Mouse (Mus musculus) gastrocnemius, adult 8-10 months (tissue): ENCODE data around the gene Inafm1. TPM values are rescaled to one million over a fixed set of nuclear protein-coding genes. Genes with fewer than 3 reads are reported as not detected.
"Not testable (repeated sequence)": the region's sequence is repeated elsewhere in the genome, so short reads cannot be mapped to it uniquely, and the experiment has no call there.

Experiments used
- DNase-seq, 2 experiments: peaks; one replicate each; pipeline ENCODE4 v3.0.0; 2022; ENCODE audit warnings: low spot score in 2 of 2
- total RNA-seq, 4 experiments: library from RNA; stranded (reverse); gene quantifications; 2 replicates each; pipeline ENCODE4 v1.2.4; 2022

The Inafm1 gene
- total RNA-seq, 4 experiments from 2014 or later = 13.6 to 19.4 (median 15.8) TPM

DNA sequence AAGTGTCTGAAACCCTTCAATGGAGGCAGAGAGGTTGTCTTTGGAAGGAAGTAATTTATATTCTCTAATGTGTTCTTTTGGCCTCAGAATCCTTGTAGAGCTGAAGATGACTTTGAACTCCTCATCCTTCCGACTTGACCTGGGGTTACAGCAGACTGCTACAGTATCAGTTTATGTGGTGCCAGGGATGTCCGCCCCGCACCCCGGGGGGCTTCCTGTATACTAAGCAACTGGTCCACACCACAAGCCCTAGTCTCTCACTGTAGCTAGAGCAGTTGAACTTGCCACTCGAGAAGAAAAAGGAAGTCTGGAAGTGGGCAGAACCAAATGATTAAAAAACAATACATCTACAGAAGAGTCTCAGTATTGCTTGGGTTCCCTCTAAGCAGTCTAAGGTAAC is 9.6 kb downstream of the Inafm1 start:
- no peak for DNase-seq

DNA sequence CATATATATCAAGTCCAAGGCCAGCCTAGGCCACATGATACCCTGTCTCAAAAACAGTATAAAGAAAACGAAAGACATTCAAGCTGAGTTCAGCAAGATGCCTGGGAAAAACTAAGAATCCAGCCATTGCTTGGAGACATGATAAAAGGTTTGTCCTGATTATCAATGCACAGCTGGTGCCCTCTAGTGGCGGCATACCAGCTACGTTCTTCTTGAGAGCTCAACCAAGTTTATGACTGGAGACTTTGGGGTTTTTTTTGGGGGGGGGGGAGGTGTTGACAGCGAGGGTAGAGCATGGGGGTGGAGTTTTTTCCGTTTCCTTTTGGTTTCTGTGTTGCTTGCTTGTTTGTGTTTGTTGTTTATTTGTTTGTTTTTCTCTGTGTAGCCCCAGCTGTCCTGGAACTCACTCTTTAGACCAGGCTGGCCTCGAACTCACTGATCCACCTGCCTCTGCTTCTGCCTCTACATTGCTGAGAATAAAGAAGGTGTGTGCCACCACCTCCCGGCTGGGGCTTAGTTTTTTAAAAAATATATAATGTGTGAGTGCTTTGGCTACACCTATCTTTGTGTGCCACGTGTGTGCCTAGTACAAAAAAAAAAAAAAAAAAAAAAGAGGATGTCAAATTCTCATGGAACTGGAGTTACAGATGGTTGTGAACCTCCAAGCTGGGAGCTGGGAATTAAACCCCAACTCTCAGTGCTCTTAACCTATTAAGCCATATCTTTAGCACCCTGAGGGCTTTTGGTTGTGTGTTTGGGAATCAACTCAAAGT is 10.2 kb downstream of the Inafm1 start:
- DNase-seq = peak; percentile 62 to 66

DNA sequence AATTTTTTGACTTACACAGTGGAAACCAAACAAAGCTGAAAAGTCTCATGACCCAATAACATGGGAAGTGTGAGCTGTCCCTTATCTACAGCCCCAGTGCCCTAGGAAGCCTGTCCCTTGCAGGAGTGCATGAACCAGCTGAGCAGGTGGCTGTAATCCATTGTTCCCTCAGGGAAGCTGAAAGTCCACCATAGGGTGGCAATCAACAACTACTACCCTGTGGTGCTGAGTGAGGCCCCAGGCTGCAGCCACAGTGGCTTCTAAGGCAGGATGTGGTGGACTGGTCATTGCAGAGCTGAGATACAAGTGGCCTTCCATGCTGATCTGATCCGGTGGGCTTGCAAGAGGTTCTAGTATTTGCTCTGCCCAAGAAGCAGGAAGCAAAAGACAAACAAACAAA is 12.3 kb downstream of the Inafm1 start:
- DNase-seq = no peak

DNA sequence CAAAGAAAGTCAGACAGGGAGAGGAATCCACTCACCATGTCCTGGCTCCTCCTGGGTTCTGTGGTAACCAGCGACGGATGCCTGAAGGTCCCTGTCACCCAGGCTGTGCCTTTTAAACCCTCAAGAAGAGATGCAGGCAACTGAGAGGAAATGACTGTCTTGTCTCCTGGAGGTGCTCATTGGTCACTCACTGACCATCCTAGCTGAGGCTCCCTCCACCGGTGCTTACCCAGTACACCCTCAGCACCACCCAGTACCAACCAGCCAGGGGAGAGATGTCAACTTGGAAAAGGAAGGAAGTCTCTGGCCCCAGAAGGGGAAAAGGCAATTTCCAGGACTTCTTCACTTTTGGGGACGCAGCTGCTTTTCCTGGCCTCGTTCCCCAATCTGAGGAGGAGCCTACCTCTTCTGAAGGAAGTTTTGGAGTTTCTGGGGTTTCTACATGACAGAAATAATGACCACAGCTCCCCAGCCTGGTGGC is 14.3 kb downstream of the Inafm1 start, which contains the start of gene C5ar1:
Gene C5ar1, minus strand, starts transcription at position 431 of the 481 bp plus-strand sequence.
- no peak for DNase-seq

DNA sequence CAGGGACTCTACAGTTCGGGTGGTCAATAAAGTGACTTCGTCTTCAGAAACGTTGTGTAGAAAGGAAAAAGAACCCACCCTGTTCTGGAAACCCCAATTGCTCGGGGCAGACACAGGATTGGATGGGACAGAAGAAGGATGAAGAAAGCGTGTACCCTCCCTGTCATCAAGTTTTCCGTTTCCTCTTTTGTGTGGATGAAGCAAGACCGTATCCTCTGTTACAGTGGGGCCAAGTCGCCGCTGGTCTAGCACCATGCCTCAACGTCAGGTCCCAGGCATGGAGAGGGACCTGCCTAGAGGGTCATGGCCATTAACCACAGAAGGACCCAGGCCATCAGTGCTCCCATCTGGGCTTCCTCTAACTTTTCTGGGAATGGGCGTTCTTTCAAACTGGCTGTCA is 15.6 kb downstream of the Inafm1 start:
- no peak for DNase-seq

DNA sequence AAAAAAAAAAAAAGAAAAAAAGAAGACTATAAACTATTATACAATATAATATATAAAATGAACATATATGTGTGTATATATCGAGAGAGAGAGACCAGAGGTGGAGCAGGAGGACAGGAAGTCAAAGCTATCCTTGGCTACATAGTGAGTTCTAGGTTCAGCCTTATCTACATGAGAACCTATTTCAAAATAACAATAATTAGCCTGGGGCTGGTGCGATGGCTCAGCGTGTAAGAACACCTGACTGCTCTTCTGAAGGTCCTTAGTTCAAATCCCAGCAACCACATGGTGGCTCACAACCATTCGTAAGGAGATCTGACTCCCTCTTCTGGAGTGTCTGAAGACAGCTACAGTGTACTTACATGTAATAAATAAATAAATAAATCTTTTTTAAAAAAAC is 17.5 kb downstream of the Inafm1 start:
- DNase-seq = not testable (repeated sequence)

DNA sequence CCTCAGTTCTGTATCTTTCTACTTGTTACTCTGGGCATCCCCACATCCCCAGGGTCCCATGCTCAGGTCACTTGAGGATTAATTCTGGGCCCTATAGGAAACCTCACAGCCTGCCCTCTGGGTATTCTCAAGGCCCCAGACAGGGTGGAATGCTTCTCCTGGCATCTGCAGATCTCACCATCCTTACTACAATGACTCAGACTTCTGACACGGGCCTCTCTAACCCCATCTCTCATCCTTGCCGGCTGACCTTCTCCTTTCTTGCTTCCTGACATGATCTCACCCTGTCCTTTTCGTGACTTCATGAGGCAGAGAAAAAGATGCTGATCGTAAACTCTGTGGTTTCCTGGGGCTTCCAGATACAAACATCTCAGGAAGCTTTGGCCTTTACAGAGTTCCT is 19.2 kb downstream of the Inafm1 start:
- DNase-seq = no peak

DNA sequence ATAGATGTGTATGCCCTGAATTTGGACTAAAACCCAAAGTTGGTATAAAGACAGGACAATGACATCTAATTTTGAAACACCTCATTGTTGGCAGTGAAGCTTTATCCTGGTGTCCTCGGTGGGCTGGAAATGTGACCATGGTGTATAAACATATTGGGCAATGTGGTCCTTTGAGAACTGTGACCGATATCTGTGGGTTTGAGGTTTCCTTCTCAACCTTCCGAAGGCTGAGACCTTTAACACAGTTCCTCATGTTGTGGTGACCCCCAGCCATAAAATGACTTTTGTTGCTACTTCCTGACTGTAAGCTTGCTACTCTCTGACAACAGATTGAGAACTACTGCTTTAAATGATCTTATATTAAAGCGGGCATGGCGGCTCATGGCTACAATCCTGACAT is 22.7 kb downstream of the Inafm1 start:
- DNase-seq = no peak

DNA sequence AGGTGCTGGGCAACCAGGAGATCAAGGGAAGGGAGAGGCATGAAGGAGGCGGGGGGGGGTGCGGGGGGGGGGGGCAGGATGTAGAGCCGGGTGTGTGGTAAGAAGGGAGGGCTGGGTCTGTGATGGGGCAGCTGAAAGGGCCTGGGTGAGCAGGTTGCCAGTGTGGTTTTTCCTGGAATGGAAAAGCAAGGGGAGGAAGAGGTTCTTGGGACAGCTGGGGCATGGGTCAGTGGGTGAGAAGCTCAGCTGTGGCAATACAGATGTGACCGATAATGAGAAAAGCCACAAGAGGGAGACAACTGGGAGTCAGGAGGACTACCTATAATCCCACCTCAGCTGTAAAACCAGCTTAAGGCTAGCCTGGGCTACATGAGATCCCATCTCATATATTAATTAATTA is 27.5 kb downstream of the Inafm1 start:
- no peak for DNase-seq

DNA sequence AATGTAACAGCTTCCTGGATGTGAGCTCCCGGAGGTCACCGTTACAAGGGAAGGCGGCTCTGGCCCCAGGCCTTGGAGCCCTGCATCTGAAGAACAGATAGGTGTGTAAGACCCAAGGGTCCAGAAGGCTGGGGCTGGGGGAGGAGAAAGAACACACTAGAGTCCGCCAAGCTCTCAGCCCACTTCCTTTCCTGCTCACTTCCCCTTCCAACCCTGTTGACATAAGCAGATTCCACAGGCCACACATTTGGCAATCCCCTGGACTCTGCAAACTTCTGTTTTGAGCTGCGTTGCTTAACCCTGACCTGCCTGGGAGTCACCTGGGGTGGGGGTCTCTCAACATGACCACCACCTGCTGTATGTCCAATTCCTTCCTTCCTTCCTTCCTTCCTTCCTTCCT is 29.4 kb downstream of the Inafm1 start, which contains the start of gene C5ar2:
Gene C5ar2, minus strand, starts transcription at position 88 of the 400 bp plus-strand sequence.
- no peak for DNase-seq

DNA sequence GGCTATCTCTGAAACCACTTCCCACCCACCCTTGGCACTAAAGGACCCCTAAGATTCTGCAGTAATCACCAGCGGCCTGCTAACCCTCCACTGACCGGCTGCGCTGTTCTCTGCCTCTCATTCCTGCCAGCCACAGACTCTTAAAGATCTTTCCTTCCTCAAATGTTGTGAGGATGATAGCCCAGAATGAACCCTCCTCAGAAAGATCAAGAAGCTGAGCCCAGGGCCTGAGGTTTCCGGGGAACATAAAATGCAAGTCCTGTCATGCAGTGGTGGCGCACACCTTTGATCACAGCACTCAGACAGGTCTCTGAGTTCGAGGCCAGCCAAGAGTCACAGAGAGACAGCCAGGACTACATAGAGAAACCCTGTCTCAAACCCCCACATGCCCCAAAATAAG is 31.2 kb downstream of the Inafm1 start:
- DNase-seq = no peak

DNA sequence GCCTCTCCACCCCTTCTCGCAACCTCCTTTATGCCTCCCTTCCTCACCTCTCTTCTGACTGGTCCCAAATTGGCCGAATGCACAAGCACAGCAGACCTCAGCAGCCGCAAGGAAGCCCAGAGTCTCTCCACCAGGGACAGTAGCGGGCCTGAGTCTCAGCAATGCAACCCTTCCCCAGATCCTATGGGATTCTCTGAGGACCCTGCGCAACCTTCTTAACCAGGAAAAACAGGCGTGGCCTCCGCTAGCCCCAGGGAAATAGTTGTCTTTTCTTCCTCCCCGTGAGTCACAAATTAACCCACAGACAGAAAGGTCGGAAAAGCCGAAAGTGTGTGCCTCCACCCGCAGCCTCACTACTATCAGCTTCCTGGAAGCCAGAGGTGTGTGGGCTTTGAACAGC is 31.6 kb downstream of the Inafm1 start:
- no peak for DNase-seq

DNA sequence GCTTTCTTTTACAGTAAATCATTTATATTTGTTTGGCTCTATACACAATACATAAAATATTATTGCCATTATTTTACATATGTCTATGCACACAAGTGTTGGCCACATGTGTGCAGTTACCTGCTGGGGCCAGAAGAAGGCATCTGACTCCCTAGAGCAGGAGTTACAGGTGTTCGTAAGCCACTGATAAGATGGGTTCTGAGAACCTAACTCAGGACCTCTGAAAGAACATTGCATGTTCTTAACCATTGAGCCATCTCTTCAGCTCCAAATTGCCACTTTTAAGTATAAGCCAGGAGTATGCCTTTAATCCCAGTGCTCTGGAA is 32.5 kb downstream of the Inafm1 start:
- DNase-seq = no peak

DNA sequence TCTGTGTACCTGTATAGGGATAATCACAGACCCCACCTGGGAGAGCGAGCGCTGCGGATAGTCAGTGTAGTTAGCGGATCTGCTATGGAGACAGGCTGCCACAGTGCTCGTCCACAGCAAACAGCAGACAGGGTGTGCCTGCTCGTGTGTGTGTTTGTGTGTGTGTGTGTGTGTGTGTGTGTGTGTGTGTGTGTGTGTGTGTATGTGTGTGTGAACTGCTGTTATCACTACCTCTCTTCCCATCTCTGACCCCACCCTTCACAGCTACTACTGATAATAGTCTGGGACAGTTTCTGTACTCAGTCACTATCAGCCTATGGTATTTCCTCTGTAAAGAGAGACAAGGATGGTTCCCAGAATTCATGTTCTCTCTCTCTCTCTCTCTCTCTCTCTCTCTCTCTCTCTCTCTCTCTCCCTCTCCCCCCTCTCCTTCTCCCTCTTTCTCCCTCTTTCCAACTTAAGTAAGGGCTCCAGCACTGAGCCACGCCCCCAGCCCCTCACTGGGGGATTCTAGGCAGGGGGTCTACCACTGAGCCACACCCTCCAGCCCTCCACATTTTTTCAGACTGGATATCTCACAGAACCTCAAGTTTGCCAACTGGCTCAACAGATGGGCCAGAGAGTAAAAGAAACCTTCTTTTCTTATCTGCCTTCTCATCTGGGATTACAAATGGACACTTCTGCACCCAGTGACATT is 33.0 kb downstream of the Inafm1 start:
- DNase-seq = no peak

DNA sequence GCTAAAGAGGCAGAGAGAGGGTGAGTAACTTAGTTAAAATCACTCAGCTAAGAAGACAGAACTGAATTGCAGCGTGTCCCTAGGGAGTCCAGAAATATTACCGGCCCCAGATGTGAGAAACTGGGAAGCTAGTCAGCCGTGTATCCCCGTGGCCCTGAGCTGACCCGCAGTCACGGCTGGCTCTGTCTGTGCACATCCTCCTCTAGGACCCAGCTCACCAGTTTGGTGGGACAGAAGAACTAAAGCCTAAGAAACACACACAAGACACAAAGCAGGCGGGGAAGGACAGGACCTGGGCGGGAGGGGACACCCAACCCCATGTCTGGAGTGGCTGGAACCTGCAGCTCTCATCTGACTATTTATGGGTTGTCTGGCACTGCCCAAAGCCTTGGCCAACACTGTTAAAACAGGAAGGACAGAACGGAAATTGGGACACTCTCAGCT is 33.8 kb downstream of the Inafm1 start:
- DNase-seq = peak; percentile 39 to 57

DNA sequence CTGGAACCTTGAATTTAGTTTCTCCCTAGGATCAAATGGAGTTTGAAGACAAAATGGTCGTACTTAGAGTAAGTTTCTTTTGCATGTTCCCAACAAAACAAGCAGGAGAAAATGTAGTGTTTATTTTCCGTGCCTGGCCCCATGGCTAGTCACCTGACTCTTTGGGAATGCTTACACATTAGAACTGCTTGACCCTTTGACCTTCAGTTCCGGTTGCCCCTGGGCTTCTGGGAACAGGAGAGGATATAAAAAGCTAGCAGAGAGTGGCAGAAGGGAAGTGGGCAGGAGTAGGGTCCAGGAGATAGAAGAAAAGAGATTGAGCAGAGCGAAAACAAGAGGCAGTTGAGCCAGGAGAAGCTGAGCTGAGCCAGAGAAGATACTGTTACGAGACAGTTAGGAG is 43.5 kb downstream of the Inafm1 start:
- no peak for DNase-seq

Other genes with a start within 250 kb of the Inafm1 start
- 1 to 10 TPM; 3.7 to 6.8 (median 5.6) TPM for gene Bicra, start 225.7 kb downstream of the Inafm1 start, total RNA-seq
- not detected for gene Zfp541, start 211.8 kb downstream of the Inafm1 start, total RNA-seq
- 100 to 1,000 TPM; 105 to 140 (median 115) TPM for gene Napa, start 175.2 kb downstream of the Inafm1 start, total RNA-seq
- gene Kptn, start 153.7 kb downstream of the Inafm1 start, total RNA-seq = 10 to 100 TPM; 10.7 to 13.4 (median 11.9) TPM
- gene Slc8a2, start 143.8 kb downstream of the Inafm1 start, total RNA-seq = under 1 TPM; 0.07 to 0.19 (median 0.13) TPM
- 1 to 10 TPM in 2 of 4 experiments, under 1 TPM in 2; 0.58 to 1.5 (median 0.86) TPM for gene Meis3, start 98.5 kb downstream of the Inafm1 start, total RNA-seq
- 1 to 10 TPM; 2.5 to 5.2 (median 4.0) TPM for gene Dhx34, start 51.6 kb downstream of the Inafm1 start, total RNA-seq
- under 1 TPM; 0.19 to 0.25 (median 0.23) TPM for gene C5ar2, start 29.5 kb downstream of the Inafm1 start, total RNA-seq
- 1 to 10 TPM in 2 of 4 experiments, under 1 TPM in 2; 0.44 to 1.4 (median 0.92) TPM for gene C5ar1, start 14.1 kb downstream of the Inafm1 start, total RNA-seq
- 10 to 100 TPM; 28.4 to 37.4 (median 32.2) TPM for gene Ccdc9, start 13.2 kb upstream of the Inafm1 start, total RNA-seq
- gene Bbc3, start 34.8 kb upstream of the Inafm1 start, total RNA-seq = 1 to 10 TPM; 1.4 to 2.1 (median 1.5) TPM
- 10 to 100 TPM; 25.0 to 30.6 (median 26.9) TPM for gene Sae1, start 114.2 kb upstream of the Inafm1 start, total RNA-seq
- 10 to 100 TPM; 23.1 to 28.9 (median 26.7) TPM for gene Zc3h4, start 127.3 kb upstream of the Inafm1 start, total RNA-seq
- gene Tmem160, start 179.2 kb upstream of the Inafm1 start, total RNA-seq = 10 to 100 TPM; 54.7 to 73.2 (median 60.1) TPM
- gene Npas1, start 204.1 kb upstream of the Inafm1 start, total RNA-seq = not detected